Mouse (Mus musculus) intestine, postnatal 0 days (tissue): ENCODE results near the gene Gm43738. TPM values are rescaled to one million over a fixed set of nuclear protein-coding genes. Genes with fewer than 3 reads are reported as not detected.
A peak's percentile ranks its signal among the peaks of the same experiment; 100 is the strongest.

Source experiments
- ATAC-seq: fragments of 200-750 bp; cut with Nextera tagmentation; 2 replicates; pipeline ENCODE4 v1.8.0; 2017; ENCODE audit warnings: mild to moderate bottlenecking, moderate TSS enrichment, moderate library complexity
- H3K27ac ChIP-seq: fragments of 300-500 bp; sonication (generic); 2 replicates; pipeline ENCODE4 v1.5.1; 2014; ENCODE audit warnings: mild to moderate bottlenecking, low read depth, low read length, moderate library complexity
- H3K27me3 ChIP-seq: fragments of 300-500 bp; sonication (generic); replicated peaks from 2 replicates; pipeline ENCODE4 v1.6.1; 2014; ENCODE audit warnings: low read length, mixed read lengths; ENCODE audit not compliant: control insufficient read depth, insufficient read depth
- H3K36me3 ChIP-seq: fragments of 300-500 bp; sonication (generic); 2 replicates; pipeline ENCODE4 v1.6.1; 2014; ENCODE audit warnings: mild to moderate bottlenecking, moderate library complexity; ENCODE audit not compliant: control insufficient read depth, insufficient read depth
- H3K4me1 ChIP-seq: fragments of 300-500 bp; sonication (generic); replicated peaks from 2 replicates; pipeline ENCODE4 v1.6.1; 2014; ENCODE audit warnings: antibody characterized with exemption, low read length, mixed read lengths; ENCODE audit not compliant: control insufficient read depth, insufficient read depth
- H3K4me2 ChIP-seq: fragments of 300-500 bp; sonication (generic); replicated peaks from 2 replicates; pipeline ENCODE4 v1.6.1; 2014; ENCODE audit warnings: low read depth, mild to moderate bottlenecking, moderate library complexity
- H3K4me3 ChIP-seq: fragments of 300-500 bp; sonication (generic); 2 replicates; pipeline ENCODE4 v1.5.1; 2014; ENCODE audit warnings: low read depth, low read length
- H3K9ac ChIP-seq: fragments of 300-500 bp; sonication (generic); 2 replicates; pipeline ENCODE4 v1.6.1; 2014; ENCODE audit warnings: mild to moderate bottlenecking, low read depth, low read length
- H3K9me3 ChIP-seq: fragments of 300-500 bp; sonication (generic); 2 replicates; pipeline ENCODE4 v1.6.1; 2016; ENCODE audit warnings: mixed run types; ENCODE audit not compliant: control insufficient read depth
- CTCF ChIP-seq: sonication (generic); IDR thresholded peaks from 2 replicates; pipeline ENCODE4 v1.5.1; 2016; ENCODE audit warnings: low read depth, mild to moderate bottlenecking, control low read depth, antibody characterized with exemption, moderate library complexity
- WGBS: fragments of 180-500 bp; shearing (Covaris S2); extraction: QIAGEN DNeasy Blood & Tissue Kit; methylation state at CpG from one replicate; pipeline ENCODE4 v1.1.7; 2014; 5-methylcytosine and 5-hydroxymethylcytosine counted together
- polyA plus RNA-seq: library from polyadenylated mRNA; unstranded; fragments of >200 nt; fragmentation: Nextera tagmentation; extraction: Ambion mirVana; gene quantifications from 2 replicates; pipeline ENCODE4 v1.2.1, GENCODE M21; 2015

Gm43738 gene
- polyA plus RNA-seq, 1 experiment from 2014 or later = not detected

GRCm38 (mm10) chr3:89094021-89094420, 6.9 kb downstream of the Gm43738 start:
- no peak for TF ChIP-seq CTCF
- no peak for ATAC-seq
- H3K27ac ChIP-seq = no peak overlapping the region
- WGBS = 78% methylated on average over 10 of the region's 10 CpGs
- no peak overlapping the region for H3K4me2 ChIP-seq
- H3K27me3 ChIP-seq = no peaks in the 10 kb centered on the region
- H3K36me3 ChIP-seq = peaks cover 41% of the 10 kb centered on the region
- H3K9me3 ChIP-seq = no peaks in the 10 kb centered on the region
- H3K4me1 ChIP-seq = 0 out of 2 replicates have a peak, but pooled peaks cover 2% of the 10 kb centered on the region
- no peak overlapping the region for H3K4me3 ChIP-seq
- no peak overlapping the region for H3K9ac ChIP-seq

- Histone ChIP-seq H3K27me3 (no peaks in the 10 kb centered on the region), H3K4me1 (0 out of 2 replicates have a peak, but pooled peaks cover 5% of the 10 kb centered on the region), H3K4me2 (peak within 1 kb of the TSS; percentile 48), H3K36me3 (peaks cover 34% of the 10 kb centered on the region), H3K9ac (0 out of 2 replicates have a peak within 1 kb of the TSS, but pooled peaks have one; percentile 13), H3K4me3 (peak within 1 kb of the TSS; percentile 9; the same call in 1 of the 2 replicates), H3K9me3 (no peaks in the 10 kb centered on the region), H3K27ac (no peak within 1 kb of the TSS)
- ATAC-seq = no peak
- WGBS = 2% methylated on average over 18 of the region's 18 CpGs
- TF ChIP-seq CTCF = no peak
Measured at GRCm38 (mm10) chr3:89093175-89093574, 7.7 kb downstream of the Gm43738 start, which contains the start of gene Rusc1. Rusc1 (minus strand) TSS chr3:89093311.

- WGBS = 45% methylated on average over 11 of the region's 11 CpGs
- H3K4me2 ChIP-seq = peak overlapping the region; percentile 48
- H3K36me3 ChIP-seq = peaks cover 29% of the 10 kb centered on the region
- H3K9ac ChIP-seq = 0 out of 2 replicates have a peak overlapping the region, but pooled peaks have one; percentile 13
- no peaks in the 10 kb centered on the region for H3K9me3 ChIP-seq
- H3K27ac ChIP-seq = no peak overlapping the region
- H3K27me3 ChIP-seq = no peaks in the 10 kb centered on the region
- H3K4me3 ChIP-seq = peak overlapping the region; percentile 9; the same call in 1 of the 2 replicates
- no peak for TF ChIP-seq CTCF
- H3K4me1 ChIP-seq = peaks cover 10% of the 10 kb centered on the region; the same call in 1 of the 2 replicates
- no peak for ATAC-seq
Measured at GRCm38 (mm10) chr3:89092509-89093090, 8.3 kb downstream of the Gm43738 start.

GRCm38 (mm10) chr3:89091811-89092508, 8.9 kb downstream of the Gm43738 start:
- H3K4me3 ChIP-seq = peak overlapping the region; percentile 64; the same call in 1 of the 2 replicates
- WGBS = 32% methylated on average over 20 of the region's 20 CpGs
- no peak for ATAC-seq
- peaks cover 11% of the 10 kb centered on the region; the same call in 1 of the 2 replicates for H3K4me1 ChIP-seq
- H3K36me3 ChIP-seq = peaks cover 24% of the 10 kb centered on the region
- no peaks in the 10 kb centered on the region for H3K9me3 ChIP-seq
- H3K27me3 ChIP-seq = no peaks in the 10 kb centered on the region
- TF ChIP-seq CTCF = no peak
- H3K4me2 ChIP-seq = peak overlapping the region; percentile 100
- H3K9ac ChIP-seq = 0 out of 2 replicates have a peak overlapping the region, but pooled peaks have one; percentile 13
- H3K27ac ChIP-seq = no peak overlapping the region

DNA sequence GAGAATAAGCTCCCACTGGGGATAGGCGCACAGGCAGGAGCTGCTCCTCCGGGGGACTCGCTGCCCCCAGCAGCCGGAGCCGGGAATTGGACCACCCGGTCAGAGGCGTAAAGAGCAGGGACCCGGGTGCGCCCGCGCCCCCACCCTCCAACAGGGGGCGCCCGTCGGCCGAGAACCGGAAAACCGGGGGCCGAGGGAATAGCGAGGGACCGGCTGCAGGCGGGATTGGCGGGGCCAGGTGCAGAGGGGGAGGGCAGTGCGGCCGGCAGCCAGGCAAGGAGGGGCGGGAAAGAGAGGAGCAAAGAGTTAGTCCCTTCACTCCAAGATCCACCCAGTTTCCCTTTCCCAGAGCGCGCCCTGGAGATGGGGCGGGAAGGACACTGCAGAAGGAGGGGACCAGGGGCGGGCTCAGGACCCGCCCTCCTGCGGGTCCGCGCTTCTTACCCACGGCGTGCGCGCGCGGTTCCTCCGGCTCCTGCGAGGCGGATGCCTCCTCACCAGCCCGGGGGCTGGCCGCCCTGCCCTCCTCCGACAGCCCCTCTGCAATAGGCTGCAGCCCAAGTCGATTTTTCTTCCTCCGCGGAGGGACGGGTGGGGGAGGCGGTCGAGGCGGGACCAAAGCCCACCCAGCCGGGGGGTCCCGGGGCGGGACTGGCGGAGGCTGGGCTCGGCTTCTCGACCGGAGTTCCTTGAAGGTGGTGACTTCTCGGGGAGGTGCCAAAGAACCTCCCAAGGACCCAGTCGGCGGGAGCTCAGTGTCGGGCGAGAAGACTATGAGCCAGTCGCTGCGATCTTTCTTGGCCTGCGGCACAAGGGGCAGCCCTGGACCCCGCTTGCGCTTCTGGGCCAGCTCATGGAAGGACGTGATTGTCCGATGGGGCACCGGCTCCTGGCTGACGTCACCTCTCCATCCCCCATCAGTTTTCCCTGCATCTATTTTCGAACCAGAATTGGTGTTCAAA, 9.9 kb downstream of the Gm43738 start:
- H3K4me2 ChIP-seq = peak overlapping the region; percentile 100
- peak; percentile 88 for TF ChIP-seq CTCF
- no peaks in the 10 kb centered on the region for H3K9me3 ChIP-seq
- no peaks in the 10 kb centered on the region for H3K27me3 ChIP-seq
- WGBS = under 1% methylated on average over 67 of the region's 74 CpGs
- ATAC-seq = peak; percentile 45
- peak overlapping the region; percentile 64 for H3K4me3 ChIP-seq
- H3K27ac ChIP-seq = peak overlapping the region; percentile 92
- H3K4me1 ChIP-seq = peaks cover 11% of the 10 kb centered on the region; the same call in 1 of the 2 replicates
- peak overlapping the region; percentile 76 for H3K9ac ChIP-seq
- peaks cover 19% of the 10 kb centered on the region; the same call in 1 of the 2 replicates for H3K36me3 ChIP-seq
